Mouse (Mus musculus) heart, postnatal 14 days (tissue): ENCODE data around the gene Rasgrf2. TPM values are rescaled to one million over a fixed set of nuclear protein-coding genes. Genes with fewer than 3 reads are reported as not detected.
"Not testable (repeated sequence)": the region's sequence is repeated elsewhere in the genome, so short reads cannot be mapped to it uniquely, and the experiment has no call there.

ENCODE experiments used
- DNase-seq, 2 experiments: peaks; one replicate each; pipeline ENCODE4 v3.0.0; 2021 to 2022
- intact Hi-C: fragments of 180-260 bp; cut with DNase I; formaldehyde crosslinking; loops from one replicate; pipeline ENCODE4 v1.15.1; 2025
- long read RNA-seq, 2 experiments: library from polyadenylated mRNA; stranded (forward); transcript quantifications; one replicate each; pipeline ENCODE4 v2.0.0; 2021
- total RNA-seq, 2 experiments: library from RNA; stranded (reverse); gene quantifications; 2 replicates each; pipeline ENCODE4 v1.2.3; 2021

Gene Rasgrf2
- total RNA-seq: 1 to 10 TPM; 5.4 to 6.3 TPM
- long read RNA-seq, experiment 1, partial matches to known transcripts: 0 of 1 reads
- long read RNA-seq, experiment 1, other reads (novel, unspliced or antisense): 1 of 1 reads
- long read RNA-seq, experiment 2: 0 reads

- intact Hi-C loops: no loop called here
- peak; percentile 25 to 29 for DNase-seq
These were observed at the start of gene Rasgrf2 for GRCm38 (mm10) chr13:92131384-92132150. Gene Rasgrf2, minus strand, starts transcription at chr13:92131656.

- intact Hi-C loops, DNase-seq: not testable (repeated sequence)
These were observed 41.2 kb upstream of the Rasgrf2 start for GRCm38 (mm10) chr13:92172686-92173085.

- peak in 1 of 2 experiments; percentile 4 for DNase-seq
- intact Hi-C loops: no loop called here
These were observed 19.1 kb upstream of the Rasgrf2 start for GRCm38 (mm10) chr13:92150551-92150950.

GRCm38 (mm10) chr13:92148858-92149257 lies 17.4 kb upstream of the Rasgrf2 start:
- intact Hi-C loops: no loop called here
- no peak for DNase-seq

- intact Hi-C loops: no loop called here
- no peak for DNase-seq
These were observed 3.3 kb upstream of the Rasgrf2 start for GRCm38 (mm10) chr13:92134792-92135191.

GRCm38 (mm10) chr13:92132599-92132998 lies 1.1 kb upstream of the Rasgrf2 start:
- DNase-seq: no peak
- intact Hi-C loops: no loop called here

- intact Hi-C loops: no loop called here
- peak in 1 of 2 experiments; percentile 6 for DNase-seq
These were observed 467 bp downstream of the Rasgrf2 start for GRCm38 (mm10) chr13:92130994-92131383.

- DNase-seq: no peak
- intact Hi-C loops: no loop called here
These were observed 1.6 kb downstream of the Rasgrf2 start for GRCm38 (mm10) chr13:92129877-92130276.

GRCm38 (mm10) chr13:92125902-92126301 lies 5.6 kb downstream of the Rasgrf2 start:
- intact Hi-C loops: no loop called here

GRCm38 (mm10) chr13:92119623-92120022 lies 11.8 kb downstream of the Rasgrf2 start:
- intact Hi-C loops: no loop called here
- DNase-seq: no peak

More at GRCm38 (mm10) chr13:92125902-92126301, 5.6 kb downstream of the Rasgrf2 start:
- no peak for DNase-seq

GRCm38 (mm10) chr13:92114076-92114475 lies 17.4 kb downstream of the Rasgrf2 start:
- DNase-seq: no peak
- intact Hi-C loops: no loop called here

GRCm38 (mm10) chr13:92108237-92108636 lies 23.2 kb downstream of the Rasgrf2 start:
- DNase-seq: no peak
- intact Hi-C loops: no loop called here

GRCm38 (mm10) chr13:92104259-92104658 lies 27.2 kb downstream of the Rasgrf2 start:
- no peak for DNase-seq
- intact Hi-C loops: no loop called here

GRCm38 (mm10) chr13:92098484-92098883 lies 33.0 kb downstream of the Rasgrf2 start:
- intact Hi-C loops: no loop called here
- no peak for DNase-seq

- intact Hi-C loops: no loop called here
- DNase-seq: no peak
These were observed 36.0 kb downstream of the Rasgrf2 start for GRCm38 (mm10) chr13:92095131-92096090.

- intact Hi-C loops: no loop called here
- DNase-seq: no peak
These were observed 37.7 kb downstream of the Rasgrf2 start for GRCm38 (mm10) chr13:92093712-92094290.

GRCm38 (mm10) chr13:92073111-92073510 lies 58.3 kb downstream of the Rasgrf2 start:
- no peak for DNase-seq

GRCm38 (mm10) chr13:92068651-92069050 lies 62.8 kb downstream of the Rasgrf2 start:
- no peak for DNase-seq
- intact Hi-C loops: no loop called here

More at GRCm38 (mm10) chr13:92073111-92073510, 58.3 kb downstream of the Rasgrf2 start:
- intact Hi-C loops: no loop called here

- intact Hi-C loops: no loop called here
These were observed 63.6 kb downstream of the Rasgrf2 start for GRCm38 (mm10) chr13:92067831-92068230.

GRCm38 (mm10) chr13:92053748-92054147 lies 77.7 kb downstream of the Rasgrf2 start:
- DNase-seq: no peak
- intact Hi-C loops: no loop called here

More at GRCm38 (mm10) chr13:92067831-92068230, 63.6 kb downstream of the Rasgrf2 start:
- no peak for DNase-seq
